Mouse (Mus musculus): ENCODE results near the gene 2010300C02Rik. TPM values are rescaled to one million over a fixed set of nuclear protein-coding genes. Genes with fewer than 3 reads are reported as not detected.

2010300C02Rik gene
- polyA plus RNA-seq, 1 experiment from 2014 or later: 3.2 TPM

Other genes starting within 250 kb of the 2010300C02Rik start
- 10.6 and 12.9 TPM in 2 replicates for gene Mgat4a, start 179.1 kb downstream of the 2010300C02Rik start, polyA plus RNA-seq (2015; fragmentation: Nextera tagmentation; extraction: Ambion mirVana)
- 10.4 and 12.0 TPM in 2 replicates for gene Tsga10, start 146.3 kb upstream of the 2010300C02Rik start, polyA plus RNA-seq (2015; fragmentation: Nextera tagmentation; extraction: Ambion mirVana)
- gene Lipt1, start 151.7 kb upstream of the 2010300C02Rik start, polyA plus RNA-seq (2015; fragmentation: Nextera tagmentation; extraction: Ambion mirVana): 7.4 and 7.5 TPM in 2 replicates
- gene Mitd1, start 170.3 kb upstream of the 2010300C02Rik start, polyA plus RNA-seq (2015; fragmentation: Nextera tagmentation; extraction: Ambion mirVana): 15.3 and 22.1 TPM in 2 replicates
- 244 and 277 TPM in 2 replicates for gene Mrpl30, start 170.4 kb upstream of the 2010300C02Rik start, polyA plus RNA-seq (2015; fragmentation: Nextera tagmentation; extraction: Ambion mirVana)
- not detected in 2 replicates for gene Lyg2, start 196.4 kb upstream of the 2010300C02Rik start, polyA plus RNA-seq (2015; fragmentation: Nextera tagmentation; extraction: Ambion mirVana)
- not detected in 2 replicates for gene Lyg1, start 237.7 kb upstream of the 2010300C02Rik start, polyA plus RNA-seq (2015; fragmentation: Nextera tagmentation; extraction: Ambion mirVana)